Mouse (Mus musculus) ES-E14 (cell line): ENCODE measurements around the gene Atxn7. TPM values are rescaled to one million over a fixed set of nuclear protein-coding genes. Genes with fewer than 3 reads are reported as not detected.

Experiments
- DNase-seq: peaks from one replicate; pipeline ENCODE4 v3.0.0-alpha.2; 2013; ENCODE audit warnings: low read depth, low spot score
- H3K27ac ChIP-seq: 2 replicates; pipeline ENCODE4 v1.5.1; 2012; ENCODE audit warnings: low read depth, mild to moderate bottlenecking, low read length, moderate library complexity, mixed read lengths; ENCODE audit not compliant: poor library complexity, insufficient read depth, severe bottlenecking
- H3K36me3 ChIP-seq: 2 replicates; pipeline ENCODE4 v1.6.1; 2012; ENCODE audit warnings: mild to moderate bottlenecking, low read length, moderate library complexity, mixed read lengths; ENCODE audit not compliant: control insufficient read depth, poor library complexity, insufficient read depth, severe bottlenecking
- H3K4me1 ChIP-seq, 2 experiments: fragments of 150-350 bp in 1 of 2; sonication (generic) in 1 of 2; 2 replicates each; pipeline ENCODE4 v1.6.1; 2012; ENCODE audit warnings: low read length in 2 of 2, mild to moderate bottlenecking in 1 of 2, mixed read lengths in 1 of 2; ENCODE audit not compliant: control insufficient read depth in 2 of 2, insufficient read depth in 2 of 2, poor library complexity in 1 of 2
- H3K4me3 ChIP-seq, 2 experiments: fragments of 150-350 bp in 1 of 2; sonication (generic) in 1 of 2; 2 replicates each; pipeline ENCODE4 v1.5.1; 2012; ENCODE audit warnings: low read length in 2 of 2, low read depth in 1 of 2, mild to moderate bottlenecking in 1 of 2, mixed read lengths in 1 of 2; ENCODE audit not compliant: insufficient read depth in 1 of 2, poor library complexity in 1 of 2, severe bottlenecking in 1 of 2
- H3K9ac ChIP-seq: 2 replicates; pipeline ENCODE4 v1.6.1; 2012; ENCODE audit warnings: low read depth, mild to moderate bottlenecking, low read length, mixed read lengths; ENCODE audit not compliant: poor library complexity, insufficient read depth, severe bottlenecking
- H3K9me3 ChIP-seq: fragments of 150-350 bp; sonication (generic); 2 replicates; pipeline ENCODE4 v1.6.1; 2012; ENCODE audit warnings: low read depth, mild to moderate bottlenecking, low read length; ENCODE audit not compliant: control insufficient read depth, insufficient read depth
- CHD2 ChIP-seq: IDR thresholded peaks from 2 replicates; pipeline ENCODE4 v1.6.1; 2014; ENCODE audit warnings: mild to moderate bottlenecking, low read depth, low read length, inconsistent platforms
- HCFC1 ChIP-seq: IDR thresholded peaks from 2 replicates; pipeline ENCODE4 v1.6.1; 2012; ENCODE audit warnings: low read length, inconsistent platforms, borderline replicate concordance; ENCODE audit not compliant: insufficient read depth
- MAFK ChIP-seq: IDR thresholded peaks from 2 replicates; pipeline ENCODE4 v1.6.1; 2014; ENCODE audit warnings: mild to moderate bottlenecking, low read depth, low read length, inconsistent platforms; ENCODE audit not compliant: insufficient read depth
- ZC3H11A ChIP-seq: IDR thresholded peaks from 2 replicates; pipeline ENCODE4 v1.6.1; 2012; ENCODE audit warnings: low read depth, mild to moderate bottlenecking, inconsistent platforms, low read length, borderline replicate concordance
- ZNF384 ChIP-seq: IDR thresholded peaks from 2 replicates; pipeline ENCODE4 v1.6.1; 2012; ENCODE audit warnings: low read depth, low read length, inconsistent platforms
- in situ Hi-C, 2 experiments: fragments of 600-800 bp; cut with MboI; formaldehyde crosslinking; loops; one replicate each; pipeline ENCODE4 v1.15.1; 2025; ENCODE audit warnings: low sequenced_read_pairs in 2 of 2, inconsistent platforms in 1 of 2; ENCODE audit not compliant: unreplicated experiment in 2 of 2
- total RNA-seq: library from RNA; depleted of rRNA; stranded (reverse); fragments of 300-350 nt; gene quantifications from 2 replicates; pipeline ENCODE4 v1.2.3, GENCODE M21; 2012

Gene Atxn7
- total RNA-seq, 1 experiment = 2.9 TPM

- Histone ChIP-seq H3K4me3 (no peak overlapping the region), H3K9me3 (no peaks in the 10 kb centered on the region), H3K9ac (no peak overlapping the region), H3K36me3 (no peaks in the 10 kb centered on the region), H3K27ac (no peak overlapping the region), H3K4me1 (peaks cover 0 to 4% of the 10 kb centered on the region in 2 experiments; a peak in 1 of 4 replicates)
- TF ChIP-seq HCFC1 (no peak), ZC3H11A (no peak), ZNF384 (no peak), CHD2 (no peak), MAFK (no peak)
- in situ Hi-C loops = no loop called here
- DNase-seq = no peak
Measured at GRCm38 (mm10) chr14:14090571-14090970, 129.3 kb downstream of the Atxn7 start.

- Histone ChIP-seq H3K27ac (no peak overlapping the region), H3K9ac (no peak overlapping the region), H3K4me3 (no peak overlapping the region), H3K4me1 (peaks cover 0 to 4% of the 10 kb centered on the region in 2 experiments; a peak in 1 of 4 replicates), H3K36me3 (no peaks in the 10 kb centered on the region; the same call in 1 of the 2 replicates), H3K9me3 (no peaks in the 10 kb centered on the region)
- DNase-seq = peak; percentile 81
- in situ Hi-C loops = no loop called here
- TF ChIP-seq CHD2 = no peak
- TF ChIP-seq HCFC1 = no peak
- peak; percentile 65; the same call in 1 of the 2 replicates for TF ChIP-seq ZC3H11A
- 0 out of 2 replicates have a peak, but pooled peaks have one; percentile 18 for TF ChIP-seq ZNF384
- TF ChIP-seq MAFK = no peak
Measured at GRCm38 (mm10) chr14:14098330-14098980, 137.2 kb downstream of the Atxn7 start.

DNA sequence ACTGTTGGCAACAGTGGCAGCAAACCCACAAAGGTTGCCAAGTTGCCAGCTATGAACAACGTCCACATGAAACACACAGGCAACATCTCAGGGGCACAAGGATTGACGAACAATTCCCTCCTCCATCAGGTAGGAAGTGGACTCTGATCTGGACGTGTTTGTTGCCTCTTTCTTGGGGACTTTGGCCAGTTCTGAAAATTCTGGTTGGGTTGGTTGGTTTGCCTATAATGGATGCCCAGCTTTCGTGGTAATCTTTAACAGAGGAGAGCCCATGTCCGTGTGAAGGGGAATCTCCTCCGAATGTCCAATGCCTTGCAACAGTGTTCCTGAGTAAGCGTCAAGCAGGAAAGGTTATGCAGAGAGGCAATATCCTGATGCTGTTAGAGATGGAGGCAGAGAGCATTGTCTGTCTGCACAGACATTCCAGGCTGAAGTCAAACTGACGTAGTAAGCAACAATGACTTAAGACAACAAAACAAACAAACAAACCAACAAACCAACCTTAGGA, 139.6 kb downstream of the Atxn7 start:
- no peak for DNase-seq
- Histone ChIP-seq H3K9ac (no peak overlapping the region), H3K27ac (no peak overlapping the region), H3K4me3 (no peak overlapping the region), H3K4me1 (no peaks in the 10 kb centered on the region), H3K36me3 (no peaks in the 10 kb centered on the region; the same call in 1 of the 2 replicates), H3K9me3 (no peaks in the 10 kb centered on the region)
- TF ChIP-seq ZNF384 = no peak
- no peak for TF ChIP-seq ZC3H11A
- no peak for TF ChIP-seq MAFK
- no peak for TF ChIP-seq HCFC1
- in situ Hi-C loops = no loop called here

DNA sequence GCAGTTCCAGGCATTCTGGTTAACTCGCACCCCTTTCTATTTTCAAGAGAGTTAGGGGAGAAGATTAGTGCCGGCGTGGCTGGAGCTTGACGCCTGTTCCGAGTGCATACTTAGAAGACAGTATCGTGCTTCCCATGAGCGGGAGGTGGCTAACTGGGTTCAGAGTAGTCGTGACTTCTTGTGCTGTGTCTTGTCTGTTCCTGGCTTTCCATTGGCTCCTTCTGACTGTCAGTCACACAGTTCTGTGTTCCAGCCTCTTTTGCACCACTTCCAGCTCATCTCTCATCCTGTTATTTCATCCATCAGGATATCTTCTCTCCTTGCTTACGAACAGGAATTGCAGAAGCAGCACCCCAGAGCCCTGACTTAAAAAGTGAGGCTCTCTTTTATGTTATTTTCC, 140.1 kb downstream of the Atxn7 start:
- in situ Hi-C loops = no loop called here
- TF ChIP-seq CHD2 (no peak), ZNF384 (no peak), HCFC1 (no peak), MAFK (no peak), ZC3H11A (no peak)
- Histone ChIP-seq H3K9me3 (no peaks in the 10 kb centered on the region), H3K4me3 (no peak overlapping the region), H3K4me1 (no peaks in the 10 kb centered on the region), H3K9ac (no peak overlapping the region), H3K27ac (no peak overlapping the region), H3K36me3 (no peaks in the 10 kb centered on the region; the same call in 1 of the 2 replicates)
- no peak for DNase-seq
